Mouse (Mus musculus) frontal cortex, postnatal 25 days (tissue): Measurements from ENCODE around the gene Krtap19-2.

Source experiments
- DNase-seq, 2 experiments: peaks; one replicate each; pipeline ENCODE4 v3.0.0; 2022; ENCODE audit warnings: low spot score in 2 of 2

Krtap19-2 gene

GRCm38 (mm10) chr16:88874169-88874568 is at the start of gene Krtap19-2:
Krtap19-2 (minus strand) TSS chr16:88874269.
- DNase-seq, result no peak

- DNase-seq, result no peak
Observed at GRCm38 (mm10) chr16:88896357-88896756, 22.3 kb upstream of the Krtap19-2 start, which contains the start of gene Krtap19-5. Krtap19-5 (minus strand) TSS chr16:88896457.

- DNase-seq, result no peak
Observed at GRCm38 (mm10) chr16:88886870-88887269, 12.8 kb upstream of the Krtap19-2 start.

GRCm38 (mm10) chr16:88884989-88885388 is 10.9 kb upstream of the Krtap19-2 start, which contains the start of gene Krtap19-4:
Krtap19-4 (minus strand) TSS chr16:88885089.
- DNase-seq, result no peak

- no peak for DNase-seq
Observed at GRCm38 (mm10) chr16:88877938-88878337, 3.9 kb upstream of the Krtap19-2 start, which contains the start of gene Krtap19-3. Krtap19-3 (minus strand) TSS chr16:88878038.

GRCm38 (mm10) chr16:88869311-88869710 is 4.8 kb downstream of the Krtap19-2 start, which contains the start of gene Krtap19-1:
Krtap19-1 (minus strand) TSS chr16:88869411.
- no peak for DNase-seq

- DNase-seq, result no peak
Observed at GRCm38 (mm10) chr16:88864887-88865407, 9.1 kb downstream of the Krtap19-2 start.

- no peak for DNase-seq
Observed at GRCm38 (mm10) chr16:88851450-88851849, 22.6 kb downstream of the Krtap19-2 start.

- no peak for DNase-seq
Observed at GRCm38 (mm10) chr16:88848558-88848957, 25.5 kb downstream of the Krtap19-2 start.

- DNase-seq, result no peak
Observed at GRCm38 (mm10) chr16:88847363-88847762, 26.7 kb downstream of the Krtap19-2 start.

- no peak for DNase-seq
Observed at GRCm38 (mm10) chr16:88826978-88827377, 47.1 kb downstream of the Krtap19-2 start.

GRCm38 (mm10) chr16:88826095-88826652 is 47.9 kb downstream of the Krtap19-2 start, which contains the start of gene Krtap14:
Krtap14 (minus strand) TSS chr16:88826145.
- DNase-seq, result no peak

- DNase-seq, result no peak
Observed at GRCm38 (mm10) chr16:88823736-88824135, 50.3 kb downstream of the Krtap19-2 start.
